Mouse (Mus musculus) thymus, postnatal 0 days (tissue): ENCODE results near the gene B230217C12Rik. TPM values are rescaled to one million over a fixed set of nuclear protein-coding genes. Genes with fewer than 3 reads are reported as not detected.
A peak's percentile ranks its signal among the peaks of the same experiment; 100 is the strongest.

ENCODE experiments used
- DNase-seq: peaks from one replicate; pipeline ENCODE4 v3.0.0-alpha.2; 2015; ENCODE audit warnings: low spot score
- polyA plus RNA-seq: library from polyadenylated mRNA; unstranded; fragments of >200 nt; fragmentation: Nextera tagmentation; extraction: Ambion mirVana; gene quantifications from 2 replicates; pipeline ENCODE4 v1.2.1, GENCODE M21; 2015

Gene B230217C12Rik
- 4.5 and 5.0 TPM in 2 replicates for polyA plus RNA-seq

DNA sequence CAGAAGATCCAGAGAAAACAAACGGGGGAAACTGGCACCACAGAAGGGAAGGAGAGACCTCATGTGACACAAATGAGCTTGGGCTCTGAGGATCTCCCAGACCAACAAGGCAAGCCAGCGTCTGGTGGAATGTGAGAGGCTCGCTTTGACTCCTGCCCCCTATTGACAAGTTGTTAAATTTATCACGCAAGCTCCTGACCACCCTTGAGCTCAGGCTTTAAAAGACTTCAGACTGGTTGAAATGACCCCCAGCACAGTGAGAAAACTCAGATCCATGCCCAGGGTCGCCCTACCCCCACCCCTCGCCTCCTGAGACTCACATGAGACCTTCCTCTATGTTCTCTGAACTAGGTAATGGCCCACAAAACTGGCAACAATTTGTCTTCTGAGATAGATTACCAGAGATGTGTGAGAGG lies at the start of gene B230217C12Rik:
Gene B230217C12Rik, plus strand, starts transcription at position 242 of the 416 bp plus-strand sequence.
- DNase-seq, result peak; percentile 38

DNA sequence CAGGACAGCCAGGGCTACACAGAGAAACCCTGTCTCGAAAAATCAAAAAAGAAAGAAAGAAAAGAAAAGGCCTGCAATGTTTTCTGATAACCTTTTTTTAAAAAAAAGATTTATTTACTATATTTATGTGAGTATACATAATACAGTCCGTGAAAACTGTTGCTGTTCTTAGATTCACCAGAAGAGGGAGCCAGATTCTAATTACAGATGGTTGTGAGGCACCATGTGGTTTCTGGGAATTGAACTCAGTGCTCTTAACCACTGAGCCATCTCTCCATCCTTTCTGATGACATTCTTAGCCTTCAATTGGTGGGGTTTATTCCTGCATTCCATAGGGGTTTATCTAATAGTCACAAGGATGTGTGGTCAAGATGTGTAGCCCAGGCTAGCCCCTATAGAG lies 47.4 kb upstream of the B230217C12Rik start:
- peak; percentile 79 for DNase-seq

DNA sequence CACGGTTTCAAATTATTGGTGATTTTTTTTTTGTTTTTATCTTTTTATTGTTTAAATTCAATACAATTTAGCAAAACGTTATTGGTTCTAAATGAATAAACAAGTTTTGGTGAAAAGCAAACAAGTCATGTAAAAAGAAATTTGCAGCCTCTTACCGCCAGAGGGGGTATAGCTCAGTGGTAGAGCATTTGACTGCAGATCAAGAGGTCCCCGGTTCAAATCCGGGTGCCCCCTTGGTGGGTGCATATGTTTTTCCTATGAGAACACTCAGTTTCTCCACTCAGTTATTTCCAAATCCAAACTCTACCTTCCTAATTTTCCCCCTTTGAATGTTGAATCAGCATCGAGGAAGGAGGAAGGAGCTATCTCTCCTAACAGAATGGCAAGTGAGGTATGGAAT lies 43.7 kb upstream of the B230217C12Rik start:
- peak; percentile 80 for DNase-seq

DNA sequence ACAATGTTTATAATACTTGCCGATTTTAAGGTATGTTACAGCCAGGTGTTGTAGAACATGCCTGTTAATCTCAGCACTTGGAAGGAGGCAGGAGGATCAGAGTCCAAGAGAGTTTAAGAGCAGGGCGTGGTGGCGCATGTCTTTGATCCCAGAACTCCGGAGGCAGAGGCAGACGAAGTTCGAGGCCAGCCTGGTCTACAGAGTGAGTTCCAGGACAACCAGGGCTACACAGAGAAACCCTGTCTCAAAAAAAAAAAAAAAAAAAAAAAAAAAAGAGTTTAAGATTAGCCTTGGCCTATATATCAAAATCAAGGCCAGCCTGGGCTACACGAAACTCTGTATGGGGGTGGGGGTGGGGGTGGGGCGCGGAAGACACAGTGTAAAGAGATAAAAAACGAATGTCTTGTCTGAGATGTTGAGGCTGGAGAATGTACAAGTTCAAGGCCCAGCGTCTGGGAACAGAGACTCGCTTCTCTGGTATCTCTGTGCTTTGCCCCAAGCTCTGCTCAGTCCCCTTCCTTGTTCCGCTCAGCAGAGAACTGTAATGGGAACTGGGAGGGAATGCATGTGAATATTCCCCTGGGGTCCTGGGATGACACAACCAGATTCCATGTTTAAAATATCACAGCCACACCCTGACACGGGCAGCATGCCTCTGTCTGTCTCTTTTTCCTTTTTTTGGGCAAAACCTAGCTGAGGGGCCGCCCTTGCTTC lies 43.1 kb upstream of the B230217C12Rik start:
- no peak for DNase-seq

DNA sequence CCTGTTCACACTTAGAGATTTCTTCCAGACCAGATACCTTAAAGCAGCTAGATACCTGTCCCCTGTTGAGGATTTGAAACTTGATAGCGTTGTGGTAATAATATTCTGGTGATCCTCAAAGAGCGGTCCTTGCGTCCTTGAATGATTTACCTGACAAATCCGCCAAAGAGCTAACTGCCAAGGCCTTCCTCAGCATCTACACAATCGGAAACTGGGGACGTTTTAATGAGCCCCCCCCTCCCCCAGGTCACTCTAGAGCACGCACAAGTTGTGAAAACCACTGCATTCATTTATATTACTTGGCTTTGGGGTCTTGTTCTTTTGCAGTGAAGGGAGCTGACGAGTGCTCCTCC lies 42.5 kb upstream of the B230217C12Rik start:
- DNase-seq, result no peak

DNA sequence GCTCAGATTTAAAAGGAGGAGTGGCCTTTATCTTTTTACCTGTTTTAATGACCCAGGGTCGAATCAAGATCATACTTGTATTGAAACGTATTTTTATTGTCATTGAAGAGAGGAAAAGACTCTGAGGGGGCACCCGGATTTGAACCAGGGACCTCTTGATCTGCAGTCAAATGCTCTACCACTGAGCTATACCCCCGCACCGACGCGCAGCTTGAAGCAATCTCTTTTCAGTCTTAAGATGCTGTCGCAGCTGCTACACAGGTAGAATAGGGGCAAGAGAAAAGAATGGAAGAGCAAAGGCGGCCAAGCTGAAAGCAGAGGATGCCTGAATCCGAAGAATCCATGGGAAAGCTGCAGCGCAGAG lies 41.8 kb upstream of the B230217C12Rik start, which contains the start of gene Lasp1:
Gene Lasp1, plus strand, starts transcription at position 219 of the 364 bp plus-strand sequence.
- DNase-seq, result peak; percentile 91

DNA sequence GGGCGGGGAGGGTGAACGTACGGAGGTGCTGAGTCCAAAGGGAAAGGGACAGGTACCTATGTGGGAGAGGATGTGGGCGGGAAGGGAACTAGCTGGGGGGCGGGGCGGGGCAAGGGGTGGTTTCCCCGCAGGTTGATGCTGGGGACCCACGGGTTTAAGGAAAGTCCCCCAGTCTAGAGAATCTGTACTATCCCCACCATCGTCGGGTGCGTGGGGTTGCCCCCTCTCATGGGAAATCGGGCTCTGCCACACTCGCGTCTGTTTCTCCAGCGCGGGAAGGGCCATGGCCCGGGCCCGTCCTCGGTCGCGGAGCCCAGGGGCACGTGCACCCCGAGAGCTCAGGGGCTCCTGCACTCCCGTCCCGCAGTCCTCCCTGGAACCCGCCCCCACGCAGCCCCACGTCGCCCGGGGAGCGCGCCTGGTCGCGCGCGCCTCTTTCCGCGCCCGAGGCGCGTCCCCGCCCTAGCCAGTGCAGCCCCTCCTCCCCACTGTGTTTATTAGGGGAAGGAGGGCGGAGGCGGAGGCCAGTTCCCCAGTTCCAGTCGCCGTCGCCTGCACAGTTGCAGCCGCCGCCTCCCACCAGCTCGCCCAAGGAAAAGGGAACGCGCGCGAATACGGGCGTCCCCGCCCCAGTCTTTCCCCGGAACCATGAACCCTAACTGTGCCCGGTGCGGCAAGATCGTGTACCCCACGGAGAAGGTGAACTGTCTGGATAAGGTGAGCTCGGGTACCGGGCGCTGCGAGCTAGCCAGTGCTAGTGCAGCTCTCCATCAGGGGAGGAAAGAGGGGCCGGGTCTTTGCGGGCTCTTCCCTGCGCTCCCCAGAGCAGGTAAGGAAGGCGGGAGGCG lies 41.2 kb upstream of the B230217C12Rik start:
- peak; percentile 78 for DNase-seq

DNA sequence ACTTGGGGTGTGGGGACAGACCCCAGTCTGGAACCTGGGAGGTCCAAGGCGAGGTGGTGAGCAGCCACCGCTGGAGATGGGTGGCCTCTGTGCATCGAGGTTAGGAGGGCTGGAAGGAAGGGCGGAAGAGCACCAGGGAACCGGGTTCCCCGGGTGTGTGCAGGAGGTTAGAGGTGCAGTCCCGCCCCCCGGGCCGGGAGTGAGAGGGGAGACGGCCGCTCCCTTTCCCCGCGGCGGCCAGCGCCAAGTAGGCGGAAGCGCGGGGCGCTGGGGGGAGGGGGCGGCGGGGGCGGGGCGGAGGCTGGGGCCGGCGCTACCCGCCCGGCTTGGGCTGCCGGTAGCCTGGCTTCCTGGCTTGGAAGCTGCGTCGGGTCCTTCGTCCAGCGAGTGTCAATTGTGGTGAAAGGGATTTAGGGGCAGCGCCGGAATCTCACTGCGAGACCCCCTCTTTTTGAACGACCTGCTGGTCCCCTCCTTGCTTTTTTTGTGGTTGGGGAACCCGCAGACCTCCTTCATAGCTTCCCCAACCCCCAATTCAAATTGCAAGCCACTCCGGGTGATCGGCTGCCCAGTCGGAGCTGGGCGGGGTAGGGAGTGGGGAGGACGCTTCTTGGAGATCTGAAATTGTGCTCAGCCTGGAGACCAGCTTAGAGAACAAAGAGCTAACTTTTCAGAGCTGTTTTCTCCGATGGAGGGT lies 40.4 kb upstream of the B230217C12Rik start:
- peak; percentile 80 for DNase-seq

DNA sequence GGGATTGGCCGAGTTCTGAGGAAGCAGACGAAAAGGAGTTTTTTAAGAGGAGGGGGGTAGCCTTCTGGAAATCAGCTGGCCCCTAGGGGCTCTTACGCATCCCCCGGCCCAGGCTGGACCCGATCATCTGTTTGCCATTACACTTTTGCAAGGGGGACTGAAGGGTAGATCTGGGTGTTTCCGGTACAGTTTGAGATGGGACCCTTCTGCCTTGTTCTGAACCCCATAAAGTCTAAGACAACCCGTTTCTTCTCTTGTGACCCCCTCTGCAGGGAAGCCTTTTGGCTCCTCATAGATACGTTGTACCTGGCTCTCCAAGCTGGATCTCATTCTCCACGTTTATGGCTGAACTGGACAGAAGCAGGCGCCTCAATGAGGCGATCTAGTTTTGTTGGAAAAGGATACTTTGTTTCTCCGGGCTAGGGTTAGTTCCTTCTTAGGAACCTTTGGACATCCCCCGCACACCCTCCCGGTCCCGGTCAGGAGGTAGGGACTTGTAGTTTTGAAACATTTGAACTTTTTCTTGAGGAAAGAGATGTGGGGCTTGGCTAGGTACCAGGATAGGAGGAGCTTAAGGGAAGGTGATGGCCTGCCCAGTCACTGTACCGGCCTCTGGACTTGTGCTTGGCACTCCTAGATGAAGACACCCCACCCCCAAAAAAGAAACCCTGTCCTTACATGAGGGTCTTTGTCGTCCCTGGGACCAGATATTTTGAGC lies 39.7 kb upstream of the B230217C12Rik start:
- DNase-seq, result peak; percentile 46

DNA sequence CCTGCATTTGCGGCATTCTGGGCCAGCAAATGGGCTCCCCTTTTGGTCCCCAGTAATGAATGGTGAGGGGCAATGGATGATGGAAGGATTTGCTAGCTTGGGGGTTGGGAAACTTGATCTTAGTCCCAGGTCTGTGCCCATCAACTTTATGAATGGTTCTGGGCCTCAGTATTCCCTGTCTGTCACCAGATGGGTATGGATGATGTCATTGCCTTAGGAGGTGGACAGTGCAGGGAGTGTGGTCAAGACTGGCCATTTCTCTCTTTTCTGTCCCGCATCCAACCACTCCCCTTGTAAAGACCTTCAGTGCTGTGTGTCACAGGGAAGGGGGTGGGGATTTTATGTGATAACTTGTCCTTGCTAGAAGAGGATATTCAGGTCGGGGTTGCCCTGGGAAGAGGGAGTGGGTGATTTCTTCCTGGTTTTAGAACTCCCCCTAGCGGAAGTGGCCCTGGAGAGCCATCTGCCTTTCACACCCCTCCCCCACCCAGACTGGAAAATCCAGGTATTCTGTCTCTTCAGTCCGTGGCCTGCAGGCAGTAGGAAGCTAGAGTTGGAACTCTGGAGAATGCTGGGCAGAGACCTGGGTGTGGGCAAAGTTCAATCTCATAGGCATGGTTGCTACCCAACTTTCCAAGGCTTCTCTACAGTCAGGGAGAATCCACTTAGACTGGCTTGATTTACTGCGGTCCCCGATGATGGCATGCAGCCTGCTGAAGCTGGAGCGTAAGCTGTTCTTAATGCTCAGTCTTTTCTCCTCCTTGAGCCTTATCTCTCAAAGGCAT lies 39.0 kb upstream of the B230217C12Rik start:
- no peak for DNase-seq

DNA sequence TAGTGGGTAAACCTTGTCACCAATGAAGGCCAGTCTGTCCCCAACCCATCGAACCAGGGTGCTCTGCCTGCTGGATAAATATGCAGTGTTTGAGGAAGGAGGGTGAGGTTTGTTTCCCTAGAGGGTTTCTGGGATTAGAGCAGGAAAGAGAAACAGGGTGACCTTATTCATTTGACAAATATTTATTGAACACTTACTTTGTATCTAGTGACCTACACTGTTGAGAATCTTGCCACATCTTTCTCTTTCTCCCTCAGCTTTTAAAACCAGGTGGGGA lies 38.4 kb upstream of the B230217C12Rik start:
- DNase-seq, result no peak

DNA sequence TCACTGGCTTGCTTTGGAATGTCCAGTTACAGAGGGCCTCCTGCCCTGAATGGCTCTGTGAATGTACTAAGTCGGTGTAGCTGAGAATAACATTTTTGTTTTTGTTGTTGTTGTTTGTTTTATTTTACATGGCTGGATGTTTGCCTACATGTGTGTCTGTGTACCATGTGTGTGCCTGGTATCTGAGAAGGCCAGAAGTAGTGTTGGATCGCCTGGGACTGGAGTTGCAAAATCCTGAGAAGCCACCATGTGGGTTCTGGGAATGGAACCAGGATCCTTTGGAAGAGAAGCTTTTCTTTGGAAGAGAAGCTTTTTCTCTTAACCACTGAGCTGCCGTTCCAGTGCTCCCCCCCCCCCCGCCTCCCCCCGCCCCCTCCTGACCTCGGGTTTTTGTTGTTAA lies 38.1 kb upstream of the B230217C12Rik start:
- no peak for DNase-seq

DNA sequence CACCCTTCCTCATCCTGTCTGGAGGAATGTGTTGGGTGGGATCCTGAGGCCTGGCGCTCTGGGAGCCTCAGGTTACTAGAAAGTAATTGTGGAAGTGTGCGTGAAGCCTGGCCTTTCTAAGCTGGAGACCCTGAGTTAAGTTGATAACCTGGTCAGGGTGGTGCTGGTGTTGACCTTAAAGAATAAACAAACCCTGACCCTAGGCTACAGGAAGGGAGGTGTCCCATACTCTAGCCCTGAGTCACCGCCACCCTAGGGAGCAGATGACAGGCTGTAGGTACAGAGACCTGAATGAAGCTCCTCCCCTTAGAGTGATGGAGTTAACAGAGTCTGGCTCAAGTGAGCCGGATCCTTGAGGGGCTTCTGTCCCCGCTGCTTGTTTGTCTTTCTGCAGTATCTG lies 36.7 kb upstream of the B230217C12Rik start:
- no peak for DNase-seq

DNA sequence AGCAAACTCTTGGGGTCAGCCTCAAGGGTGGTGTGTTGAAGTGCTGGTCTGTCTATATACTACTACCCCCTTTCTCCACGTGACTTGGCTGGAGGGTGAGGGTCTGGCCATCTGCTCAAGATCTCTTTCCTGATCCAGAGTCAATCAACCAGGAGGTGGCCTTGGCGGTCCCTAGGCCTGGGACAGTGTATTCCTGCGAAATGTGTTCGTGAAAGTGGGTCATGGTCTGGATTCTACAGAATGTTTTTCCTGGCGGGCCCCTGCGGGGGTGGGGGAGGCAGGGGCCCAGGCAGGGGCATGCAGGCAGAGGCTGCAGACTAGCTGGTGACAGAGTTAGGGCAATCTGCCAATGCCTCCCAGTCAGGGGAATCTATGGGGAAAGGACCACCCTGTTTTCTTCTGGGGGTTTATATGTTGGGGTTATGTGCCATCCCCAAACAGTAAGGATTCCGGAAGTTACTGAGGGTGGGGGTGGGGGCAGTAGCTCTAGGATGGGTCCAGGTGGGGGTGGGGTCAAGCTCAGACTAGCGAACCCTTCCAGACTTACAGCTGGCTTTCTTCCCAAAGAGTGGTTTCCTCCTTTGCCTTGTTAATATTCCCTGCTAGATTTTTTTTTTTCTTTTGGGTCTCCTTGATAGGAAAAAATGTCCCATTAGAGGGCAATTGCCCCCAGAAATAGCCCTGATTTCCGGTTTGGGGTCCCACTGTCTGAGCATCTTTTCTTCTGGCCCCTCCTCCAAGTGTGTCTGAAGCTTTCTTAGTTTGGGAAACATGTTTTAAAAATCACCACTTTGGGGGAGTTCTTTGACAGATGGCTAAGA lies 35.5 kb upstream of the B230217C12Rik start:
- no peak for DNase-seq

DNA sequence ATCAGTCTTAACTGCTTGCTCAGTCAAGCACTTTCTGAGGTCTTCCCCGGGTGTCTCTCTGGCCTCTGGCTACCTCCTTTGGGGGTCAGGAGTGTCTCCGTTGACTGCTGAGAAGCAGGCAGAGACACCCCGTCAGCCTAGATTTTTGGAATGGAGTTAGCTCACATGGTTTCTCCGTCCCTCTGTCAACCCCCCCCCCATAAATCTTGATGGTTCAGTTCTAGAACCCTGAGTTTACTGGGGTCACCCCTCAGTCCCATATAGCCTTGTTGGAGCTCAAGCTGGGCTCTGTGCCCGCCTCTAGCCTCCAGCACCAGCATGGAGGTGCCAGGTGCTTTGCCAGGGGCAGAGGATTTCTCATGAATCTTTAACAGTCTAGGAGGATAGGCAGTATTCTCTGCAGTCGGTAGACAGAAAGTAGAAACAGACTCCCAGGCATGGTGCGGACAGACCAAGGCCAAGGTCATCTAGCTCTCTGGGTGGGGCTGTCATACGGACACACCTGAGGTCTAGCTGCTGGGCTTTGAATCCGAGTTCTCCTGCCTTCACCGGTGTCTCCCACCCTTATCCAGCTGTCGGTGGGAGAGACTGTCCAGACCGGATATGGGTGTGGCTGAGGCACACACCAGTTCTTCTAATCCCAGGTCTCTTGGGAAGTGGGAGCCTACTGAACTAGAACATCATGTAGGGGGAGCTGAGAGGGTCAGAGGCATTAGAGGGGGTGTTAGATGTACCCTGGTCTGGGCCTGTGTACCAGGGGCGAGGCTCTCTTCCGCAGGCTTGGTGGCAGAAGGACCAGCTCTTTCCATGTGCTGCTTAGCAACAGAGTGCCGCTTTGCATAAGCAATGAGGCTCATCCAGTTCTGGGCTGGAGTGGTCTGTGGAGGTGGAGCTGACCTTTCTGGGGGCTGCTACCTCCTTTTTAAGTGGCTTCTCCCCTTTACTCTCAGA lies 34.6 kb upstream of the B230217C12Rik start:
- no peak for DNase-seq

DNA sequence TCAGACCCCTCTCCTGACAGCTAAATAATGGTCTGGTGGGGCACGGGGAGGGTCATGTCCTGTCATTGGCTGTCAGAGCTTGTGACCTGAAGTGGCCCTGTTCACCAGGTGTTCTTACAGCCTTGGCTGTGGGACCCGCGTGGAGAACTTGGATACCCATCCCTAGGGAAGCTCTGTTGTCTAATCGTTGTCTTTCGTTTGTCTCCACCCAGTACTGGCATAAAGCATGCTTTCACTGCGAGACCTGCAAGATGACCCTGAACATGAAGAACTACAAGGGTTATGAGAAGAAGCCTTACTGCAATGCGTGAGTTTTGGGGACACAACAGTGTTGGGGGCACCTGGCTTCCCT lies 34.0 kb upstream of the B230217C12Rik start:
- DNase-seq, result no peak

DNA sequence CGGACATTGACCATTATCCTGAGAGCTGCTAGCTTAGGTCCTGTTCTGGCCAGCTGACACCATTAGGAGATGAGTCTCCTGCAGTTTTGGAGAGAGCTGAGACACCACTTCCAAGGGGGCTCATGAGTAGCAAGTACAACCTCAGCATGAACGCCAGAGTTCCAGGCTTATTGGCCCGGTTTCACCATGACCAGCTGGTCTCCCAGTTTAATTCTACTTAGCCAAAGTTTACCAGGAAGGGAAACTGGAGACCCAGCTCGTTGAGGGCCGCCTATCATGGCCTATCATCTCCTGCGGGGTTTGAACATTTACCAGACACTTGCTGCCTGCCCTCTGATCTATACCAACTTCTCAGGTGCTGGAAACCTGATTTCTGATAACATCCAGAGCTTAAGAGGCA lies 33.0 kb upstream of the B230217C12Rik start:
- DNase-seq, result no peak

DNA sequence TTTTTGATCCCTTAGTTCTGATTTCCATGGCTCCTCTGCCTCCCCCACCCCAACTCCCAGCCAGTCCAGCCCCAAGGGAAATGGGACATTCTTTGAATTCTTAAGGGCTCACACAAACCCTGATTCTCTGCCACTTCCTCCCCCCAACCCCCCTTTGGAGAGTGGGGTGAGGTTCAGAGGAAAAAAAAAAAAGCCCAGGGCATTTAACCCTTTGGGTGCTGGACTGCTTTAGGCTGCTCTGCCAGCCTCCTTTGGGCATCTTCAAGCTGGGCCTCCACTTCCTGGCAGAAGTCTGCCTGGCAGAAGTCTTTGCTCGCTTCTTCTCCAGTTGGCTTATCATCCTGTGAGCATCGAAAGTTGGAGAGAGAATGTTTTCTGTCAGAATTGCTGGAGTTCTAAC lies 32.5 kb upstream of the B230217C12Rik start:
- DNase-seq, result peak; percentile 76
